Mouse (Mus musculus) telencephalon, adult 2 months (tissue): ENCODE measurements around the gene Bank1.

Experiments used
- DNase-seq: peaks from one replicate; pipeline ENCODE4 v3.0.0-alpha.2; 2011; ENCODE audit warnings: low read depth, low spot score

Gene Bank1

DNA sequence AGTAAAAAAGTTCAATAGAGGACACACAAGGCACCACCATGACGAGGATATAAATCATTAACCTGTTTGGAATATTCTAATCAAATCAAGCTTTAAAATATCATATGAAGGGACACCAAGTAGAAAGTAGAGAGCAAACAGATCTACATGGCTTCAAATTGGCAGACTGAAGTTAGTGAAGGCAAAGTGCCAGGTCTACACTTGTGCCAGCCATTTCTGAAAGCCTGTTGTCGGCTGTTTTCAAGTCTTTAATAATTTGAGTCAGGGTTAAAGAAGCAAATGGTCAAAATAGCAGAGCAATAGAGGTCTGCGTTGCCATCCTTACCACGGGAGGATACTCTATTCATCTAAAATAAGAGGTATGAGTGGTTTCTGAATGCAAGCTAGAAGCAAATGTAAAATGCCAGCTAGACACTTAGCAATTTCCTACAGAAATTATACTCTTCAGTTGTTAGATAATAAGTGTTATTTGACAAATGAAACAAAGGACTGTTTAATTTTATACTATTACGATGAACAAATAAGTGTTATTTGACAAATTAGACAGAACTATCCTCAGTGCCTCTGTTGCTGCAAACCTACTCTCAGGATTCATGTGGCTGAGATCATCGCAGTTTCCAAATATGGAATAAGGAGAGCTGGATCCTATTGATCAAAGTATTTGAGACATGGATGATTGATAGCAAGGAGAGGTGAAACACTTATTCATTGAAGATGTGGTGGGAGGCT, 216.3 kb downstream of the Bank1 start:
- no peak for DNase-seq

DNA sequence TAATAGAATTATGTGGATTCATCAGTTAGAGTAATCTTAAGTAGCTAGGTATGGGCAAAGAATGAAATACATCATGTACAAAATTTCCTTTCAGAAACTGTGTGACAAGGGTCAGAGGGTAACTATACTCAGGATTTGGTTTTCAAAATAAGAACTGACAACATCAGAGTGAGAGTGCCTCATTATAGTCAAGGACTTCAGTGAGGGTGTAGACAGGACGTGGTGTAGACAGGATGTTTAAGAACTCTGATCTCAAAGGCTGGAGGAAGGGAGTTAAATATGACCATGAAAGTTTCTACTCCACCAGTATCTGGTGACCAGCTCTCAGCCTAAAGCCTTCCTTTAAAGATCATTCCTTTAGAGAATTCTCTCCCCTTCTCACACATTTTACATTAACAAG, 219.4 kb downstream of the Bank1 start:
- DNase-seq, result no peak

GRCm38 (mm10) chr3:136103339-136103738, 222.5 kb downstream of the Bank1 start:
- no peak for DNase-seq

DNA sequence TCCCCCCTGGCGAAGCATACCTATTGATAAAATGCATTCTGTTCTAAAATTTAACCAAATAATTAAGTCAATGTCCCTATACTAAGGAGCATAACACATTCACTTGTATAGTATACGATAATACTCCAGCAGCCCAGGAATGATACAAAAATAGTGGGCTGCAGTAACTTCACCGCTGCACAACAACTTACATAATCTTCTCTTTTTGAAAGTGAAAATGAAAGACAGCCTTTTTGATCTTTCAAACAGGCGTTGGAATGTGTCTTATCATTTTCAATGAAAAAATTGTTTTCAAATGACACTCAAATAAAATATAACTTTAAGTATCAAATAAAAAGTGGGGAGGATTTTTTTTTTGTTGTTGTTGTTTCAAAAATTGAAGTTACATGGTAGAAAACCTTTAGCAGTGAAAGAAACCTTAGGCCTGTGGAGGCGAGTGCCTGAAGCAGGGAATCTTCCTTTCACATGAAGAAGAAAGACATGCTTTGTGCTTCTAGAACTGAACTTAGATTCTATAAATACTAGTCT, 224.8 kb downstream of the Bank1 start:
- DNase-seq, result no peak

DNA sequence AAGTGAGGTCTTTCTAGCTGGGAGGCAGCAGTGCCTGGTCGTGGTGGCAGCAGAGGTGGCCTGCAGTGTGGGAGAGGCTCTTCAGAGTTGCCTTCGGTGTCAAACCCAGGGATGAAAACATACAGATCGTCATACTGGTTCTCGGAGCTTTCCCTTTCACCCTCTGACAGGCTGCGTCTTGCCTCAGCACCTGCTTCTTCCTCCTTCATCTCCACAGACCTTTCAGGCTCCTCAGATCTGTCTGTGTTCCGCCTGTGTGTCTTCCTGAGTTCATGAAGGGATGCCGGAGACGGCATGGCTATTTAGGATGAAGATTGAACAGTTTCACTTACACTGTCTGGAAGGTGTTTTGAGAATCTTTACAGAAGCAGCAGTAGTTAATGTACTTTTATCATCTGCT, 225.6 kb downstream of the Bank1 start:
- no peak for DNase-seq

DNA sequence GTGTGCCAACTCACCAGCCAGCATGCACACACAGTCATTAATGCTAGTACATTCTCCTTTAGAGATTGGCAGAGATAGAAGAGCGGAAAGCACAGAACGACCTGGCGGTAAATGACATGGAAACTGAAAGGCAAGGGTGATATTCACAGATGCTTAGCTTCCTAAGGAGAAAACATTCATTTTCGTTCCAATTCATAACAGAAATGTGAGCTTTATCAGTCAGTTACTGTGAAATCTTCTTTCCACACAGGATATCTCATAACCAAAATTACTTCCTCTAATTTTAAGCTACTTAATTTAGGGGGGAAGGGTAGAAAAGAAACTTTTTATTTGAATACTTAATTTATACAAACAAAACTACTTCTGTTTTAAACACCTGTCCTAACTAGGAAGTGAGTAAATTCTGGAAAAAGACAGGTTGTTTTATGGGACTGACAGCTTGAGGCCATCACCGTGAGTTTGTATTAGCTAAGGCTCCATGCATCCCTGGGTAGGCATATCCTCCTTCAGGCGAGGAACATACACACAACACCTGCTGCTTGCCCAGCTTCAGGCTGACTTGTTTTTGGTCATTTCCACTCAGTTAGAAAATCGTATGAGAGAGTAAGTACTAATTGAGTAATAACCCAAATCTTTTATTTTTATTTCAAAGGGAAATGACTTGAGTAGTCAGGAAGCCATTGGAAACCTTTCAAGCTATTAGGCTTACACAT, 238.8 kb downstream of the Bank1 start:
- DNase-seq, result no peak

DNA sequence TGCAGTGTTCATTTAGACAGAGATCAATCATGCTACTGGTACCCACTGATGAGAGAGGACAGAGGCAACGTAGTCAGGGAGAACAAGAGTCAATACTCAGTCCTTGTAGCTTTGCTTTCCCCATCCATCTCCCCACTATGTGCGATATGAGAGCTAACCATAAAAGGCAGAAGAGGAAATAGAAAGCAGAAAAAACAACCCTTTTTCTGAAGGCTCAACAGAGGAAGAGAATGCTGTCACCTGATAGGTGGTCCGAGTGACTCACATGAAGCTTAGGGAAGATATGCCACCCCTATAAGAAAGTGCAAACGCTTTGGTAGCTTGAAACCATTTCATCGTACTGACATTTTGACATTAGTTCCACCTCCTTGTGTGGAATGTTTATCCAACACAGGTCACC, 239.4 kb downstream of the Bank1 start:
- DNase-seq, result no peak

GRCm38 (mm10) chr3:136085077-136085476, 240.8 kb downstream of the Bank1 start:
- no peak for DNase-seq

- no peak for DNase-seq
Observed at GRCm38 (mm10) chr3:136084066-136084465, 241.8 kb downstream of the Bank1 start.

GRCm38 (mm10) chr3:136081264-136081663, 244.6 kb downstream of the Bank1 start:
- DNase-seq, result no peak

DNA sequence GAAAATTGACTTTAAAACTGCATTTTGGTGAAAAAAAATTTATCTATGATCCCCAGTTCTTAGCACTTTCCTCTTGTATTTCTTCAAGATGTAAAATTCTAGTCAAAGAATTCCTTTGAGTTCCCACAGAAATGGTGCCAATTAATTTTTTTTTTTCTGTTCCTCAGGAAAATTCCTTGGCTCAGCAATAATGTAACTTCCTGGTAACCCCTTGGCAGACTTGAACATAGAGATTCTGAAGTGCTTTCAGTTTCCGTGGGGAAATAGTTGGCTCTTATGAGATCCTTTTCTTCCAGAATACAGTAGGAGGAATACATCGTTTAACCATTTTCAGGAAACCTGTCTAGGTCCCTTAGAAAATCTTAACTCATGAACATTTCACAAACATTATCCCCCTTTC, 247.3 kb downstream of the Bank1 start:
- DNase-seq, result no peak

DNA sequence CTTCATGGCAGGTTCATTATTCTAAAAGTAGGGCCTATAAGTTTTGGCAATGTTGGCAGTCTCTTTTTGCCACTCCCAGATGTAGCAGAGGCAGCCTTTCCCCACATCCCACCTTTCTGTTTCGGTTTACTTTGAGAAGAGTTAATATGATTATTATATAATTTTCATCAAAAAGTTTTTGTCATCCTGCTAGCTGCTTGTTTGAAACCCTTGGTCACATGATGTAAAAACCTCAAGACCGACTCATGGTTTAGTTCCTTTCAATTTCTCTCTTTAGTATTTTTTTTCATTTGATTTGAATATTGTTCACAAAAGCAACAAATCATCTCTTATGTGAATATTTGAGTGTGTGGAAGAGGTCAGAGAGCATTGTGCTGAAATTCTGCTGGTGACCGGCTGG, 255.5 kb downstream of the Bank1 start:
- DNase-seq, result no peak

- DNase-seq, result no peak
Observed at GRCm38 (mm10) chr3:136061907-136062306, 264.0 kb downstream of the Bank1 start.

GRCm38 (mm10) chr3:136050635-136051034, 275.2 kb downstream of the Bank1 start:
- no peak for DNase-seq

DNA sequence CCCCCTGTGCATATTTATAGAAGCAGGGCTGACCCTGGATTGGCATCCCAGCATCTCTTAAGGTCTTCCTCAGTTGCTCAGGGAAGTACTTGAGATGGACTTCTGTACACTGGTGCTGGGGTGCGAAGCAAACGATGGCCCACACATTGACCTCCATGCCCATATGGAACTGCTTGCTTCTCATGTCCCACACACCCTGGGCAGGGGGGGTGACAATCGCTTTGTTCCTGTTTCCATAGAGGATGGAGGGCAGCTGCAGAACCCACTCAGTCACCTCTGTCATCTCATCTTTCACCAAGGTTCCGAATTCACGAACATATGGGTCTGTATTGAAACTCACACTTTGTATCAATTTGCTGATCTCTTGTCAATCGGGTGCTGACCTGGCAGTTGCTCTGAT, 275.7 kb downstream of the Bank1 start:
- no peak for DNase-seq

DNA sequence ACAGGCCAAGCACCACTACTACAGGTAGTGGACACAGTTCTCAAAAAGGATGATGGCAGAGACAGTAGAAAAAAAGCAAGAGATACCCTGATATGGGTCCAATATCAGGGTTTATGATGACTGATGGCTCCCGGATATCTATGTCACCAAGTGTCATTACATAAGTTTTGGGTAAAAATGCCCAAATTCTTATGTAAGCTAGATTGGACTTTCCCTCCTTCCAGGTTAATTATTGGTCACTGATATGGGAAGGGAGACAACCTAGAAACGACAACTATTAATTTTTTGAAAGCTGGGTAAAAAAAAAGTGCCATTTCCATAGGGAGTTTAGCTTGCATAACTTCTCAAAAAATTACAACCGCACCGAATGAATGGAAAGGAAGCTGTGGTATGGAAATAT, 277.8 kb downstream of the Bank1 start:
- DNase-seq, result no peak

DNA sequence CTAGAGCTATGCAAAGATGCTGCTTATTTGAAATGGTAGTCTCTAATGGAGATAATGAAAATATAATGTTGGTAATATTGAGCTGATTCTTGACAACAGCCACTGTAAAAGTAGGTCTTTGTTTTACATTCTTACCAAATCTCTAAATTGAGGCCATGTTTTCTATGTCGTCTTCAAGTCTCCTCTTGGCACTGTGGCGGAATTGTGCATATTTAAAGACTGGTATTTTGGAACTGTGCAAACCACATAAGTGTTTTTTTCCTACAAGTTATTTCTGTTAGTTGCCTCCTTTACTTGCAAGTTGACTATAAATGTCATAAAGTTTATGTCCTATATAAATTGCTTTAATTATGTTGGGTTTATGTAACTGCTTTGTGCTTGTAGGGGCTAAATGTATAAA, 280.5 kb downstream of the Bank1 start:
- no peak for DNase-seq

GRCm38 (mm10) chr3:136040041-136040440, 285.8 kb downstream of the Bank1 start:
- DNase-seq, result peak; percentile 58

- peak; percentile 73 for DNase-seq
Observed at GRCm38 (mm10) chr3:136039446-136039845, 286.4 kb downstream of the Bank1 start.

DNA sequence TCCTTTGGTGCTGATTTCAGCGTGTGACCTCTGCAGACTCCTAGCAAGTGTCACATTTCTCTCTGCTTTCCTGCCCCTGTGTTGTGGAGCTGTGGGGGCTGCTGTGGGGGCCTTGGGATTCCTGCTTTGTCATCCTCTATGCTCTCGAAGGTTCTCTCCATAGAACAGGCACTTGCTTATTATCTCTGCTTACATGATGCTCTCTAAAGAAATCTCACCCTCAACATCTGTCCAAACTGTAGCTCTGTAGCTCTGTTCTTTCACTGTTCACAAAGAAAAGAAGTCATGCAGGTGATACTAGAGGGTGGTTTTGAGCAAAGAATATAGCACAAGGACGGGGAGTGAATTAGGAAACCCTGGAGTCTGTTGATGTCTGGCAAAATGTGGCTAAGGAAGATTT, 288.6 kb downstream of the Bank1 start:
- no peak for DNase-seq

GRCm38 (mm10) chr3:136035784-136036183, 290.1 kb downstream of the Bank1 start:
- no peak for DNase-seq

DNA sequence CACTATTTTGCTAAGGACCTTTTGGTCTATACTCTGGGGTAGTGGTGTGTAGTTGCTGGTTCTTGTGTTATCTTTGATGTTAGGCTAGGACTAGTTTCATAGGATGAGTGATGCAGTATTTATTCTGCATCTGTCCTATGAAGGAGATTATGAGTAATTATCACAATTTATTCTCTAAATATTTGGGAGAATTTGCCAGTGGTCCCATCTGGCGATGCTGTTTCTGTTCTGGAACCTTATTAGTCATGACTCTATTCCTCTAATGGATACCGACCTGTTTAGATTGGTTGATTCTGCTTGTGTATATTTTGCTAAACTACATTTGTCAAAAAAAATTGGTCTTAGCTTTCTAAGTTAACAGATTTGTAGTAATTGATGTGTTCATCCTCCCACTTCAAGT, 301.0 kb downstream of the Bank1 start:
- no peak for DNase-seq

GRCm38 (mm10) chr3:136017517-136017916, 308.3 kb downstream of the Bank1 start:
- DNase-seq, result no peak
